Mouse (Mus musculus) MEL (cell line): ENCODE measurements around the gene 4930404H24Rik. TPM values are rescaled to one million over a fixed set of nuclear protein-coding genes. Genes with fewer than 3 reads are reported as not detected.
A peak's percentile ranks its signal among the peaks of the same experiment; 100 is the strongest.

Experiments used
- DNase-seq: peaks from one replicate; pipeline ENCODE4 v3.0.0; 2011; ENCODE audit warnings: low read depth, low spot score
- H3K27ac ChIP-seq: 2 replicates; pipeline ENCODE4 v1.5.1; 2012; ENCODE audit warnings: low read depth, mild to moderate bottlenecking, control low read depth, low read length, moderate library complexity; ENCODE audit not compliant: control insufficient read depth
- H3K27me3 ChIP-seq, 2 experiments: fragments of 150-350 bp in 1 of 2; sonication (generic) in 1 of 2; 2 replicates each; pipeline ENCODE4 v1.6.1; 2012; ENCODE audit warnings: low read length in 2 of 2, mild to moderate bottlenecking in 2 of 2, improper control_type of control experiment in 1 of 2, moderate library complexity in 1 of 2; ENCODE audit not compliant: insufficient read depth in 2 of 2, control insufficient read depth in 1 of 2
- H3K36me3 ChIP-seq, 2 experiments: 2 replicates each; pipeline ENCODE4 v1.6.1; 2012 to 2014; ENCODE audit warnings: low read length in 2 of 2, improper control_type of control experiment in 1 of 2, inconsistent platforms in 1 of 2, mild to moderate bottlenecking in 1 of 2; ENCODE audit not compliant: insufficient read depth in 2 of 2, control insufficient read depth in 1 of 2
- H3K4me1 ChIP-seq, 2 experiments: fragments of 150-350 bp in 1 of 2; sonication (generic) in 1 of 2; 2 replicates each; pipeline ENCODE4 v1.6.1; 2012; ENCODE audit warnings: low read length in 2 of 2, improper control_type of control experiment in 1 of 2, mild to moderate bottlenecking in 1 of 2; ENCODE audit not compliant: insufficient read depth in 2 of 2, control insufficient read depth in 1 of 2
- H3K4me3 ChIP-seq, 2 experiments: fragments of 150-350 bp in 1 of 2; sonication (generic) in 1 of 2; 2 replicates each; pipeline ENCODE4 v1.5.1; 2012; ENCODE audit warnings: low read depth in 2 of 2, low read length in 2 of 2, mild to moderate bottlenecking in 2 of 2, moderate library complexity in 2 of 2, control low read depth in 1 of 2, improper control_type of control experiment in 1 of 2; ENCODE audit not compliant: control insufficient read depth in 1 of 2, insufficient read depth in 1 of 2
- H3K79me2 ChIP-seq: 2 replicates; pipeline ENCODE4 v1.6.1; 2012; ENCODE audit warnings: mild to moderate bottlenecking, low read length, moderate library complexity; ENCODE audit not compliant: control insufficient read depth, poor library complexity, insufficient read depth
- H3K9ac ChIP-seq: 2 replicates; pipeline ENCODE4 v1.6.1; 2012; ENCODE audit warnings: low read depth, mild to moderate bottlenecking, control low read depth, low read length, moderate library complexity; ENCODE audit not compliant: control insufficient read depth, poor library complexity, severe bottlenecking
- H3K9me3 ChIP-seq: fragments of 150-350 bp; sonication (generic); replicated peaks from 2 replicates; pipeline ENCODE4 v1.6.1; 2012; ENCODE audit warnings: mild to moderate bottlenecking, low read length, improper control_type of control experiment, moderate library complexity; ENCODE audit not compliant: insufficient read depth
- BHLHE40 ChIP-seq: IDR thresholded peaks from 2 replicates; pipeline ENCODE4 v1.6.1; 2012; ENCODE audit warnings: low read depth, mild to moderate bottlenecking, inconsistent platforms, low read length, improper control_type of control experiment, borderline replicate concordance
- CTCF ChIP-seq, 3 experiments: IDR thresholded peaks in 2 of 3; conservative IDR thresholded peaks in 1 of 3; 2 replicates each; pipeline ENCODE4 v1.5.1; 2011 to 2012; ENCODE audit warnings: low read length in 3 of 3, low read depth in 2 of 3, mild to moderate bottlenecking in 2 of 3, improper control_type of control experiment in 1 of 3, inconsistent platforms in 1 of 3, mixed read lengths in 1 of 3, moderate library complexity in 1 of 3; ENCODE audit not compliant: control insufficient read depth in 1 of 3, insufficient read depth in 1 of 3, poor library complexity in 1 of 3, severe bottlenecking in 1 of 3
- ELF1 ChIP-seq: IDR thresholded peaks from 2 replicates; pipeline ENCODE4 v1.6.1; 2014; ENCODE audit warnings: low read depth, mild to moderate bottlenecking, inconsistent platforms, low read length, improper control_type of control experiment, moderate library complexity
- EP300 ChIP-seq, 2 experiments: IDR thresholded peaks; 2 replicates each; pipeline ENCODE4 v1.6.1; 2011; ENCODE audit warnings: improper control_type of control experiment in 2 of 2, low read length in 2 of 2, low read depth in 1 of 2, mild to moderate bottlenecking in 1 of 2
- ETS1 ChIP-seq: IDR thresholded peaks from 2 replicates; pipeline ENCODE4 v1.6.1; 2012; ENCODE audit warnings: low read depth, mild to moderate bottlenecking, inconsistent platforms, low read length, improper control_type of control experiment, moderate library complexity
- GATA1 ChIP-seq: IDR thresholded peaks from 2 replicates; pipeline ENCODE4 v1.6.1; 2011; ENCODE audit warnings: low read depth, low read length, improper control_type of control experiment
- HCFC1 ChIP-seq: IDR thresholded peaks from 2 replicates; pipeline ENCODE4 v1.6.1; 2012; ENCODE audit warnings: low read depth, mild to moderate bottlenecking, inconsistent platforms, low read length, improper control_type of control experiment, moderate library complexity
- JUND ChIP-seq: IDR thresholded peaks from 2 replicates; pipeline ENCODE4 v1.6.1; 2011; ENCODE audit warnings: low read depth, mild to moderate bottlenecking, improper control_type of control experiment, low read length
- MAZ ChIP-seq: IDR thresholded peaks from 2 replicates; pipeline ENCODE4 v1.6.1; 2012; ENCODE audit warnings: low read depth, mild to moderate bottlenecking, inconsistent platforms, low read length, improper control_type of control experiment
- MEF2A ChIP-seq: IDR thresholded peaks from 2 replicates; pipeline ENCODE4 v1.6.1; 2014; ENCODE audit warnings: low read depth, mild to moderate bottlenecking, inconsistent platforms, low read length, improper control_type of control experiment; ENCODE audit not compliant: poor library complexity, insufficient replicate concordance, severe bottlenecking; ENCODE audit errors: extremely low read depth
- MXI1 ChIP-seq: IDR thresholded peaks from 2 replicates; pipeline ENCODE4 v1.6.1; 2011; ENCODE audit warnings: mild to moderate bottlenecking, low read depth, low read length, improper control_type of control experiment
- MYB ChIP-seq: IDR thresholded peaks from 2 replicates; pipeline ENCODE4 v1.6.1; 2011; ENCODE audit warnings: mild to moderate bottlenecking, low read depth, low read length, improper control_type of control experiment
- MYC ChIP-seq: IDR thresholded peaks from 2 replicates; pipeline ENCODE4 v1.6.1; 2011; ENCODE audit warnings: low read depth, mild to moderate bottlenecking, low read length, improper control_type of control experiment, moderate library complexity
- RAD21 ChIP-seq: IDR thresholded peaks from 2 replicates; pipeline ENCODE4 v1.6.1; 2011; ENCODE audit warnings: mild to moderate bottlenecking, low read depth, low read length, improper control_type of control experiment
- RCOR1 ChIP-seq: IDR thresholded peaks from 2 replicates; pipeline ENCODE4 v1.6.1; 2012; ENCODE audit warnings: low read depth, mild to moderate bottlenecking, inconsistent platforms, low read length, improper control_type of control experiment
- SIN3A ChIP-seq: IDR thresholded peaks from 2 replicates; pipeline ENCODE4 v1.6.1; 2012; ENCODE audit warnings: low read length, improper control_type of control experiment, inconsistent platforms
- UBTF ChIP-seq: IDR thresholded peaks from 2 replicates; pipeline ENCODE4 v1.6.1; 2012; ENCODE audit warnings: low read depth, mild to moderate bottlenecking, inconsistent platforms, low read length, improper control_type of control experiment, moderate library complexity, borderline replicate concordance; ENCODE audit not compliant: insufficient read depth
- USF2 ChIP-seq, 2 experiments: IDR thresholded peaks; 2 replicates each; pipeline ENCODE4 v1.6.1; 2011 to 2012; ENCODE audit warnings: improper control_type of control experiment in 2 of 2, low read length in 2 of 2, borderline replicate concordance in 1 of 2, inconsistent platforms in 1 of 2, low read depth in 1 of 2, mild to moderate bottlenecking in 1 of 2; ENCODE audit not compliant: insufficient read depth in 1 of 2
- ZC3H11A ChIP-seq: IDR thresholded peaks from 2 replicates; pipeline ENCODE4 v1.6.1; 2012; ENCODE audit warnings: low read depth, mild to moderate bottlenecking, inconsistent platforms, low read length, improper control_type of control experiment
- ZKSCAN1 ChIP-seq: IDR thresholded peaks from 2 replicates; pipeline ENCODE4 v1.6.1; 2012; ENCODE audit warnings: low read depth, mild to moderate bottlenecking, inconsistent platforms, low read length, improper control_type of control experiment, moderate library complexity
- ZMIZ1 ChIP-seq: IDR thresholded peaks from 2 replicates; pipeline ENCODE4 v1.6.1; 2012; ENCODE audit warnings: low read depth, mild to moderate bottlenecking, inconsistent platforms, low read length, improper control_type of control experiment, moderate library complexity
- polyA plus RNA-seq, 2 experiments: library from polyadenylated mRNA; stranded (reverse) in 1 of 2; unstranded in 1 of 2; fragments of >175 nt in 1 of 2; fragments of >200 nt in 1 of 2; gene quantifications; 2 replicates each; pipeline versions ENCODE4 v1.2.1 to v1.2.4; 2012; ENCODE audit warnings: low replicate concordance in 2 of 2, low read depth in 1 of 2; ENCODE audit not compliant: insufficient read length in 2 of 2, insufficient read depth in 1 of 2, missing spikeins in 1 of 2
- total RNA-seq: library from RNA; depleted of rRNA; stranded (reverse); fragments of 300-350 nt; gene quantifications from 2 replicates; pipeline ENCODE4 v1.2.3, GENCODE M21; 2012

Gene 4930404H24Rik
- total and polyA plus RNA-seq, 3 experiments, result 0.24 TPM; not detected in 2

DNA sequence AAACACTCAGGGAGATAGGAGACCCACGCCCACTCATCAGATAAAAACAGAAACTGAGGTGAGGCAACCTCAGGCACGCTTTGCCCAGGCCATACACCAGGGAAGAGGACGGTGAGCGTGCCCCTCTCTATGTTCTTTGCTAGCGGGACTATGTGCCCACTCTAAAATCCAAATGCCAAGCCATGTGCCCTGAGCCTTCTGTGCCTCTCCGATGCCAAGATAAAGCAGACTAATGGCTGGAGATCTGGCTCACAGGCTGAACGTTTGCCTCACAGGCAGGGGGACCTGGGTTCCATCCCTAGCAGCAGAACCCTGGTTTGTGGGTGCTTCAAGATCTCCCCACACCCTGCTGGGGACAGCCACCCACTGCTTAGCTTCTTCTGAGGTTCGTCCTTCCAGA lies 17.5 kb downstream of the 4930404H24Rik start:
- Histone ChIP-seq H3K9me3 (no peaks in the 10 kb centered on the region), H3K4me1 (peaks cover 12 to 16% of the 10 kb centered on the region in 2 experiments), H3K4me3 (0 out of 4 replicates have a peak overlapping the region, but pooled peaks of 1 of the 2 experiments have one; percentile 7), H3K79me2 (no peaks in the 10 kb centered on the region), H3K9ac (peak overlapping the region; percentile 13; the same call in 1 of the 2 replicates), H3K36me3 (peaks cover 0 to 11% of the 10 kb centered on the region in 2 experiments; a peak in 2 of 4 replicates), H3K27ac (no peak overlapping the region; the same call in 1 of the 2 replicates), H3K27me3 (no peaks in the 10 kb centered on the region)
- TF ChIP-seq MYB (no peak), EP300 (IDR thresholded peaks at IDR 0.05; ENCODE audit: low read depth in 1 of 2, low read length in 2 of 2) (peak; percentile 12 to 21; a peak in 2 of 4 replicates), ZMIZ1 (no peak), MXI1 (no peak), ZKSCAN1 (no peak), MYC (no peak), ELF1 (no peak), RCOR1 (no peak), MEF2A (no peak), RAD21 (no peak), MAZ (no peak), HCFC1 (no peak), JUND (no peak), GATA1 (peak; percentile 51), BHLHE40 (peak; percentile 42; the same call in 1 of the 2 replicates), USF2 (IDR thresholded peaks at IDR 0.05; ENCODE audit: borderline replicate concordance in 1 of 2, insufficient read depth in 1 of 2, low read depth in 1 of 2, low read length in 2 of 2) (no peak), ETS1 (no peak)
- DNase-seq, result no peak

GRCm38 (mm10) chr2:153511562-153511961 lies 19.0 kb downstream of the 4930404H24Rik start:
- no peak for DNase-seq
- Histone ChIP-seq H3K9ac (no peak overlapping the region), H3K36me3 (peaks cover 0 to 11% of the 10 kb centered on the region in 2 experiments; a peak in 2 of 4 replicates), H3K27ac (no peak overlapping the region), H3K27me3 (no peaks in the 10 kb centered on the region), H3K4me1 (peaks cover 12 to 16% of the 10 kb centered on the region in 2 experiments), H3K79me2 (no peaks in the 10 kb centered on the region), H3K9me3 (no peaks in the 10 kb centered on the region), H3K4me3 (no peak overlapping the region)
- TF ChIP-seq CTCF (IDR thresholded peaks at IDR 0.05 in 2 of 3, conservative IDR thresholded peaks at IDR 0.05 in 1 of 3; ENCODE audit: control insufficient read depth in 1 of 3, insufficient read depth in 1 of 3, low read depth in 2 of 3, low read length in 3 of 3, poor library complexity in 1 of 3, severe bottlenecking in 1 of 3) (no peak), RCOR1 (no peak), MYB (no peak), USF2 (IDR thresholded peaks at IDR 0.05; ENCODE audit: borderline replicate concordance in 1 of 2, insufficient read depth in 1 of 2, low read depth in 1 of 2, low read length in 2 of 2) (no peak), RAD21 (no peak), SIN3A (no peak), MYC (no peak), MAZ (no peak), UBTF (no peak), GATA1 (no peak), ELF1 (no peak), ZC3H11A (no peak)
